Mouse (Mus musculus) lung, postnatal 4 days (tissue): ENCODE results near the gene Prom1.
A peak's percentile ranks its signal among the peaks of the same experiment; 100 is the strongest.

Experiments used
- DNase-seq, 2 experiments: peaks; one replicate each; pipeline ENCODE4 v3.0.0; 2021

The Prom1 gene

DNA sequence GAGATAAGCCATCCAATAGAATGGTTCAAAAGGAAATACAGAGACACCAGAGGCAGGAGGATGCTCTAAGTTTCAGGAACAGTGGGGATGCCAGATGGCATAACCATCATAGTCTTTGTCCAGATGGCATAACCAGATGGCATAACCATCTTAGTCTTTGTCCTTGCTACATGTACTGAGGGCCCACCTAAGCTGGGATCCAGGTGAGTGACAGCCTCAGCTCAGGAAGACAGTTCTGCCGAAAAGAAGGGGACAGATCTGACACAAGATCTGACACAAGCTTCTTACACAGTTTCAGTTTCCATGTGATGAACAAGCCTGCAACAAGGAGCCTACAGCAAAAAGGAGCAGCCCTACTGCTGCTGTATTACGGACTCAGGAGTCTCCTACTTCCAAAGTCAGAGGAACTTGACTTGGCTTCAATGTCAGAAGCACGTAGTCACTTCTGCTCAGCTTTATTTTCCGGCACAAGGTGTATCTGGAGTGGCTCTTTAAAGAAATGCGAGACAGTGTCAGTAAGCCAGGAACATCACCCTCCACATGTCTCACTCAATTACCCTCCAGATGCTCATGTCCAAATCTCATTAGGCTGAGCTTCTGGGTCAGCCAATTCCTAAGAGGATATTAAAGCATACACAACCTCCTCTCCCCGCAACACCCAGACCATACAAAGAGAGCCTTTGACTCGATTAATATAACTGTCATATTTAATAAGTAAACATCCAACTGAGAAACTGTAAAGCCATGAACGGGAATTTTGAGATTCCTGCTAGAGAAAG is 21.4 kb downstream of the Prom1 start:
- DNase-seq = no peak

GRCm38 (mm10) chr5:44075432-44075831 is 26.4 kb downstream of the Prom1 start:
- no peak for DNase-seq

DNA sequence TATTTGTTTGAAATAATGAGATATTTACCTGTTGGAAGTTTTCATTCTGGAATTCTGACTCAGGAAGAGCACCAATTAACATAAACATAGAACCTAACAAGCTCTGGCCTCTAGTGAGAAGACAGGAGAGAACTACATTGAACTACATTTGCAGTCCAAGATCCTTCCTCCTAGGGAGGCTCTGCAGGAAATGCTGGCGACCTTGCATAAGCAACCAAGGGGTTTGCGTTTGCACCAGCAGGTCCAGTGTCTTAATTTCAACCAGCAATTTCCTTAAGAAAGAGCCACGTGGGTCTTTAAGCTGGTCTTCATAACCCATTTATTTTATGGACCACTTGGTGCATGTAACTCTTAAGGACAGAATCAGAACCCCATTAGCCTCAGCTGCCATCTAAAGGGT is 28.2 kb downstream of the Prom1 start:
- no peak for DNase-seq

GRCm38 (mm10) chr5:44070529-44071133 is 31.2 kb downstream of the Prom1 start:
- DNase-seq = no peak

GRCm38 (mm10) chr5:44058258-44058657 is 43.6 kb downstream of the Prom1 start:
- DNase-seq = no peak

DNA sequence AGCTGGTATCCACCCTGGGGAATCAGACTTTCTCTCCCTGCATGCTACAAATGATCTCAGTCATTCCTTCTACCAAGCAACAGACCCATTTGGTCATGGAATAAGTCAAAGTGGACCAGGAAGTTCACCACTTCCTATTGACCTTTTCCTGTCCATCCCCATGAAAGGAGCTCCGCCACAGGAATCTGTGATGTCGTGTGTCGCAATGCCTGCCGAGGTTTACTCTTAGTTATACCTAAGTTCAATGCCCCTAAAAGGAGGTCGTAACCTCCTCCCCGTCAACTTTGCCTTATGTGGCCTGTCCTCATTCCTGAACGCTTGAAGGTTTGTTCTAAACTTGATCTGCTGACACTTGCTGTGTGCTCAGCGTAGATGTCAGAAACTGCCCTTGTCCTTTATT is 51.6 kb downstream of the Prom1 start:
- DNase-seq = no peak

- DNase-seq = peak in 1 of 2 experiments; percentile 26
Measured at GRCm38 (mm10) chr5:44049395-44049976, 52.3 kb downstream of the Prom1 start.

DNA sequence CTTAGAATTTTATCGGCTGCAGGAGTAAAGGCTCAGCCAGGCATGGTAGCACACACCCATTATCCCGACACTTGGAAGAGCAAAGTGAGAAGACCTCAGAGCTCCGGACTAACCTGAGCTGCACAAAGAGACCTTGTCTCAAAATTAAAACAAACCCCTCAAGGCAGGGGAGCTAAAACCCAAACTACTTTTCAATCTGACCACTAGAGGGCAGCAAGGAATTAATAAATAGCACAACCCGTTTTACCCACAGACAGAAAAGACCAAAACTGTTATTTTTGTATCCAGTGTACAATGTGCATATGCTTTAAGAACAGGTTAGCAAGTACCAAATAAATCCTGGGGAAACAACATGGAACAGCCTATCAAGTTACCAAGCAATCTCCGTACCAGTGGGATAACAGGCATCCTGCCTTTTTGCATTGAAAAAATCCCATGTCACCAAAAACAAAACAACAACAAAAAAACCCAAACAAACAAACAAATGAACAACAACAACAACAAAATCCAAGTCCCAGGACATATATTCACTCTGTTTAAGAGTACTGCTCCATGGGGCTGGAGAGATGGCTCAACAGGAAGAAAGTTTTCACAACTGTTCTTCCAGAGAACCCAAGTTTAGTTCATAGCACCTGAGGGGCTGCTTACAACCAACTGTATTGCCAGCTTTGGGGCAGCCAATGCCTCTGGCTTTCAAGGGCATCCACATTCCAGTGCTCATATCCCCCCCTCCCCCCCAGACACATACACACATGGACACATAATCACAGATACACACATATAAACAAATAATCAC is 53.1 kb downstream of the Prom1 start:
- no peak for DNase-seq

DNA sequence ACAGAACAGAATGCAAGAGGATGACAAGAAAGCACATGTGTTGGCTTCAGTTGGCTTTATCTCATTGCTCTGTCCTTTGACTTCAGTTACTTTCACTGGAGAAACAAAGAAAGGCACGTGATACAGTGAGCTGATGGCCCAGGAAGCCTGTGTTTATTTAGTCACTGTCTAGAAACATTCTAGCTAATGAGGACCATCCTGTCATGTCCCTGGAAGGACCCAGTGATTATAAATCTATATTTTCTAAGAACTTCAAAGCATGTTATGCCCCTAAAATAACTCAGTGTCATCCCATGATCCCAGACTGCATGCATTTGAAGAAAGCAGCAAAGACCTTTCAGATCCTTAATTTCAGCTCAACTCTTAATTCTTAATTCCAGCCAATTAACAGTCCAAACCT is 60.1 kb downstream of the Prom1 start:
- no peak for DNase-seq

- no peak for DNase-seq
Measured at GRCm38 (mm10) chr5:44041056-44041455, 60.8 kb downstream of the Prom1 start.

GRCm38 (mm10) chr5:43998295-43998989 is 103.4 kb downstream of the Prom1 start:
- no peak for DNase-seq

- DNase-seq = no peak
Measured at GRCm38 (mm10) chr5:43997626-43998025, 104.2 kb downstream of the Prom1 start.

DNA sequence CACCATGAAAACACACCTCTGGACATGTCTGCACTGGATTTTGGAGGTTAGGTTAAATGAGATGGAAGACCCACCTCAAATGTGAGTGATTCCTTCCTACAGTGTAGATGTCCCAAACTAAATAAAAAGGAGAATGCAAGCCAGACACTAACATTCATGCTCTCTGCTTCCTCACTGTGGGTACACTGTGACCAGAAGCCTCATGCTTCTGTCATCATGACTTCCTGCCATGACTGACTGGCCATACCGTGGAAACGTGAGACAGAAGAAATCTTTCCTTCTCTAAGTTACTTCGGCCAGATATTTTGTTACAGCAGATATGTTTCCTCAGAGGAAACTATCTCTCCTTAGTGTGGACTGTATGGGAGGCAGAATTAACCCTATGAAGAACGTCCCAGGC is 105.7 kb downstream of the Prom1 start:
- no peak for DNase-seq

DNA sequence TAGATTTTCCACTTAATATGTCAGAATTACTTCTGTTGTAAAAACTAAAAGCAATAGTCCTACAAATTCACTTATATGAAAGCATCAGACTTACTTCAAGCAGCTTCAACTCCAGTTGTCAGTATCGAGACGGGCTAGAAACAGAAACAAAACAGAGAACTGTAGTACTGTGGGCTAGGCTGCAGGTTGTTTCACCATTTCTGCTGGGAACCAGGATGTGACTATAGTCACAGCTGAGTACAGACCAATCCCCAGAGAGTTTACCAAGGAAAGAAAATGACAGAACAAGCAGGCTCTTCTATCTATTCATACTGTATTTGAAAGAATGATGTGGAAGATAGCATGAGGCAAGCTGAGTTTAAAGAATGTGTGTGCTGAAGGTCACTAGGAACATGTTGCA is 106.9 kb downstream of the Prom1 start:
- DNase-seq = no peak

DNA sequence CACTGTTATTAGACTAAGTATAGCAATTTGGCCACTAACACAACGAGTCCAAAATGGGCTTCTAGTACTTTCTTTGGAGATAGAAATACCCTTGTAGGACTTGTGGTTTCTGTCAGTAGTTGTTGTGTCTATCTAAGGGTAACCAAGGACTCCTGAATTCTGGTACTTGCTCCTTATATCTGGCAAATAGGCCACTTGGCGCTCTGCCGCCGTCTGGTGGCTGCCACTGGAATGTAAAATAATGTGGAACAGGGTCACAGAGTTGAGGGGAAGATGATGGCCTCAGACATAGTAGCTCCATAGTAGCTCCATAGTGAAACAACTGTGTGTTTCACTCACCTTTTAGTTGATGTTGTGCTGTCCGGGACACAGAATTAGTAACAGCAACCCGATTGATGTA is 111.5 kb downstream of the Prom1 start:
- DNase-seq = peak; percentile 67 to 81

DNA sequence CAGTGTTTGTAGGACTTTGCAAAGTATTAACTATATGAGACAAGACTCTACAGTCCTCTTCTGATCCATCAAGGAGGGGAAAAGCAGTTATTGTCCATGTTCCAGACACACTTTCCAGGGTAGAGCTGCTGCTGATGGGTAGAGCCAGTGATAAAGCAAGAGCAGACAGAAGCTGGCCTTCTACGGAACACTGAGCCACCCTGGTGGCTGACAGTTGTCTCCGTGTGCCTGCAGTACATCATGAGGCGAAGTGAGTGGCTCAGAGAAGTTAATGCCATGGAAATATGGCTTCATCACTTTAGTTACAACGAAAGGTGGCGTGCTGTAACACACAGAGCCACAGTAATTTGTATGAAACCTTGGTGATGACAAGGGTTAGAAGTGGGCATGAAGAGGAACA is 112.8 kb downstream of the Prom1 start:
- DNase-seq = no peak

GRCm38 (mm10) chr5:43986212-43986611 is 115.6 kb downstream of the Prom1 start:
- DNase-seq = no peak

DNA sequence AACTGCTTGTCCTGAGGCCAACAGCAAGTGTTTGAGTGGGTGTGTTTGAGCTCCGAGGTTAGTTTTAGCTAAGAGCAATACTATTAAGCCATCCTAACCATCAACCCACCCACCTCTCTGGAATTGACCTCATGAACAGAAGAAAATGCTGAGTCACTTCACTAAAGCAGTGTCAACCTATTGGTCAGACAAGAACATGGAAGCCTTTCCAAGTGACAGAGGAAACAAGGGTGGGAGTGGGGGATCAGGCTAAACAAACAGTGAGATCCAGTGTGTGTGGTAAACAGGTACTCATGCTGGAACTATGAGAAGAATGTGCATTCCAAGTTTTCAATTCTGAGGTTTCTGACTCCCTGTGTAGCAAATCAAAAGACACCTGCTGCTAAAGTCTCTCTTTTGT is 118.9 kb downstream of the Prom1 start:
- DNase-seq = no peak

DNA sequence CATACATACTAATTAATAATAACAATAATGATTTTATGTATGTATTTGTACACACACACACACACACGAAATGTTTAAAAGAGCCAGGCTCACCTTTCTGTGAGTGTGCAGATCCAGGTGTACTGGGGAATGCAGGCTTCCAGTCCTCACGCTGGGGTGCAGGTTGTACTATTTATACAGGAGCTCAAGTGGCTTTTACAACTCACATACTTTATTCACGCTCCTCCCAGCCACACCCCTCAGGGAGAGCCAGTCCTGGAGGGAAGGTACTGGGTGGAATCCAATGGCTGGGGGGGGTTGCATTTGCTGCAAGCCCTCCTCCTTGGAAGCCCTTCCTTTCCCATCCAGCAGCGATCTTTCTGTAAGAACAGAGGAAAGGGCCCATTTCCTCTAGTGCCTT is 120.2 kb downstream of the Prom1 start, which contains the start of gene Fgfbp1:
Gene Fgfbp1 (minus strand): TSS at position 160 of the 400 bp plus-strand sequence.
- DNase-seq = peak; percentile 52 to 71

- DNase-seq = no peak
Measured at GRCm38 (mm10) chr5:43980397-43980796, 121.4 kb downstream of the Prom1 start.

- no peak for DNase-seq
Measured at GRCm38 (mm10) chr5:43976821-43977561, 124.8 kb downstream of the Prom1 start.

DNA sequence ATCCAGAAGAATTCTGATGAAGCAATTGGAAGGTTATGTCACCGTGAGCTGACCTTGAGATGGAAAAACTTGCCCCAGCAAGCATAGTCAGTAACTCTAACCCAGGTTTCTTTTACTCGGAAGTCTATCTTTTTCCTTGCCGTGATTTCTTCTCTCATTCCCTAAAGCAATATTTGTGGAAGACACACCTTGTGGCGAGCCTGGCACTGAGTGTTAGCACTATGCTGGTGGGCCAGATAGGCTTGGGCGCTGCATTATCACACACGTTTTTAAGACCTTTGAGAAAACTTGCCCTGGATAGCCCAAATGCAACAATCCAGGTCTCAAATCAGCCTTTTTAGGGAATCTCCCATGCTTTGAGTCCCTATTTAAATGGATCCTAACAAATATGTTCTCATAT is 127.7 kb downstream of the Prom1 start:
- DNase-seq = no peak
